Mouse (Mus musculus): ENCODE measurements at regions not wholly inside any gene's neighbourhood (a gene's known extent, or its start where the extent isn't known, plus 50 kb on each side); places are given as distances from the start of the nearest gene placed in this dataset.

DNA sequence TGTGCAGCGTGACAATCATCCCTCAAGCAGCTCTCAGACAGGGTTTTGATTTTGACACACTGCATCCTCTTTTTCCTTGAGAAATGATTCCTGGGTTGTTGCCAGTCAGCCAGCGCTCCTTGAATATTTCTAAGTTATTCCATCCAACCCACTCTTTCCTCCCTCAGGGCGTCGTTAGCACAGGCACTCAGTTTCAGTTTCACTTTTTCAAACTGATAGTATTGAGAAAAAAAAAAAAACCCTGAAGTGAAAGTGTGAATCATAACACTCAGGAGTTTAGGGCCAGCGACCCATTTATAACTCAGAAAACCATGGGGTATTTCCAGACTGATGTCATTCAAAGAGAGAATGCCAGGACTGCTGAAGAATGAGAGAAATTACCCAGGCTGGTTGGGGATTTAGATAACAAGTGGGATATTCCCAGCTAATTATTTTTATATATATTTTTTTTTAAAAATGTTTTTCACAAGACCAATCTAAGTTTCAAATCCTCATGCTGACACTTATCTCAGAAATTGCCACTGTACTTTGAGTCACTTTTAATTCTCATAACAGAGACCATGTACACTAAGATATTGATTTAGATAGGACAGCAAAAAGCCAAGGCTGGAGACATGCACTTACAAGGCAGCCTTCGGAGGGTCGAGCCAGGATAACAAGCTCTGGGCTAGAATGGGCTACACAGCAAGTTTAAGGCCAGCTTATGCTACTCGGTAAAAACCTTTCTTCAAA is 106.5 kb downstream of the A730009L09Rik start:
- no peak for TF ChIP-seq CTCF (conservative IDR thresholded peaks at IDR 0.05; ENCODE audit: low read length)
- TF ChIP-seq NANOG (IDR thresholded peaks at IDR 0.05; ENCODE audit: borderline replicate concordance, low read length) = no peak

All from E14TG2a.4 (cell line).